Mouse (Mus musculus) liver, adult 2 months (tissue): ENCODE data around the gene Klhdc4.

Experiments
- CTCF ChIP-seq: fragments of 200-500 bp; IDR thresholded peaks from 2 replicates; pipeline ENCODE4 v1.5.1; 2011; ENCODE audit warnings: low read depth, low read length, control low read depth
- POLR2A ChIP-seq: fragments of 200-500 bp; IDR thresholded peaks from 2 replicates; pipeline ENCODE4 v1.6.1; 2011; ENCODE audit warnings: low read length, control low read depth; ENCODE audit not compliant: insufficient read depth; ENCODE audit errors: extremely low read depth

DNA sequence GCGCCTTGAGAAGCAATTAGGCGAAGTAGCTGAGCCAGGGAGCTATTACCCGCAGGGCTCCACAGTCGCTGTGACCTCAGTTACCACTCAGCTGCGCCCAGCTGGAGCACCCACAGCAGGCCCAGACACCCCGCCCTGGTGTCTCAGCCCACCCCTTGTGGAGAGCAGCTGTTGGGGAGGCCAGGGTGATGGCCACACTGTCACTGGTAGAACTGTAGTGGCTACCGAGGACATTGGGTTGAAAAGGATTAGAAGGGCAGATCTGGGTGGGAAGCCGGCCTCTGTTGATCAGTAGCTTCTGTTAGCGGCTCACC, 65.7 kb downstream of the Klhdc4 start:
- TF ChIP-seq CTCF (no peak), POLR2A (no peak)
